Mouse (Mus musculus) neural tube, embryonic 15.5 days (tissue): ENCODE measurements around the gene Gm13277. TPM values are rescaled to one million over a fixed set of nuclear protein-coding genes. Genes with fewer than 3 reads are reported as not detected.
"Not testable (repeated sequence)": the region's sequence is repeated elsewhere in the genome, so short reads cannot be mapped to it uniquely, and the experiment has no call there.

ENCODE experiments used
- ATAC-seq: fragments of 200-750 bp; cut with Nextera tagmentation; 2 replicates; pipeline ENCODE4 v1.8.0; 2017; ENCODE audit warnings: mild to moderate bottlenecking, moderate TSS enrichment, moderate library complexity; ENCODE audit not compliant: low FRiP score
- H3K27ac ChIP-seq: fragments of 300-500 bp; sonication (generic); replicated peaks from 2 replicates; pipeline ENCODE4 v1.5.1; 2015; ENCODE audit warnings: mild to moderate bottlenecking, inconsistent platforms
- H3K27me3 ChIP-seq: fragments of 300-500 bp; sonication (generic); replicated peaks from 2 replicates; pipeline ENCODE4 v1.6.1; 2015; ENCODE audit warnings: inconsistent platforms
- H3K36me3 ChIP-seq: fragments of 300-500 bp; sonication (generic); 2 replicates; pipeline ENCODE4 v1.6.1; 2015; ENCODE audit warnings: inconsistent platforms
- H3K4me1 ChIP-seq: fragments of 300-500 bp; sonication (generic); 2 replicates; pipeline ENCODE4 v1.6.1; 2015; ENCODE audit warnings: inconsistent platforms
- H3K4me2 ChIP-seq: fragments of 300-500 bp; sonication (generic); 2 replicates; pipeline ENCODE4 v1.6.1; 2015; ENCODE audit warnings: inconsistent platforms, mild to moderate bottlenecking, moderate library complexity
- H3K4me3 ChIP-seq: fragments of 300-500 bp; sonication (generic); replicated peaks from 2 replicates; pipeline ENCODE4 v1.5.1; 2015; ENCODE audit warnings: mild to moderate bottlenecking, inconsistent platforms
- H3K9ac ChIP-seq: fragments of 300-500 bp; sonication (generic); replicated peaks from 2 replicates; pipeline ENCODE4 v1.6.1; 2015; ENCODE audit warnings: mild to moderate bottlenecking, inconsistent platforms
- H3K9me3 ChIP-seq: fragments of 300-500 bp; sonication (generic); replicated peaks from 2 replicates; pipeline ENCODE4 v1.6.1; 2016; ENCODE audit warnings: inconsistent platforms
- WGBS: fragments of 180-500 bp; shearing (Covaris S2); methylation state at CpG from one replicate; pipeline ENCODE4 v1.1.7; 2015; ENCODE audit warnings: mixed read lengths; 5-methylcytosine and 5-hydroxymethylcytosine counted together
- polyA plus RNA-seq: library from polyadenylated mRNA; unstranded; fragments of >200 nt; fragmentation: Nextera tagmentation; extraction: Ambion mirVana; gene quantifications from 2 replicates; pipeline ENCODE4 v1.2.1, GENCODE M21; 2015

The Gm13277 gene
- polyA plus RNA-seq, 1 experiment from 2014 or later = not detected

DNA sequence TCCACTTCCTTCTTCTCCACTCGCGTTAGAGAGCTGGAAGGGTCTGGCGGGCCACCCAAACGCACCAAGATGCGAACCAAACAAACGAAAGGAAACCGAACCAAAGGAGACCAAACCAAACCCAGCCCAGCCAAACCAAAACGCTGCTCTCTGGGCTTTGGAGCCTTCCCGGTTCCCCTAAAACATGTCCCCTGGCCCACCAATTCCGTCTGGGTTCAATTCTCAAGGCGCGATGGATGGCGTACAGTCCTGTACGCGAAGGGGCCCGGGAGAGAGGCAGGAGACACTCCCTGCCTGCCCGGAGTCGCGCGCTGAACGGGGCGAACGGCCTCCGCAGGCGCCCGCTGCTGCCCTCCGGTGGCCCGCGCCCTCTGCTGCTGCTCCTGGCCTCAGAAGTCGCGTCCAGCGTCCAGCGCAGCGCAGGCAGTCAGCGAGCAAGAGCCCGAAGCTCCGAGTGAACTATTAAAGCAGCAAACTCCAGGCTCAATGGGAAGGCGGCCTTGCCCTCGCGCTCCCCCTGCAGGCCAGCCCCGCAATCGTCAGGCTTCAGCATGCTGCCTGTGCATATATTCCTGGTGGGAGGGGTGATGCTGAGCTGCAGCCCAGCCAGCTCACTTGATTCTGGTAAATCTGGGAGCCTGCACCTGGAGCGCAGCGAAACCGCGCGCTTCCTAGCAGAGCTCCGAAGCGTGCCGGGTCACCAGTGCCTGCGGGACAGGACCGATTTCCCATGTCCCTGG lies 5.7 kb downstream of the Gm13277 start, which contains the start of gene Gm13275:
Gene Gm13275, plus strand, starts transcription at position 552 of the 740 bp plus-strand sequence.
- not testable (repeated sequence) for H3K36me3 ChIP-seq, H3K4me2 ChIP-seq, H3K9me3 ChIP-seq, ATAC-seq, H3K27ac ChIP-seq, H3K27me3 ChIP-seq, H3K9ac ChIP-seq, H3K4me1 ChIP-seq, H3K4me3 ChIP-seq
- 0% methylated on average over 11 of the region's 52 CpGs for WGBS

DNA sequence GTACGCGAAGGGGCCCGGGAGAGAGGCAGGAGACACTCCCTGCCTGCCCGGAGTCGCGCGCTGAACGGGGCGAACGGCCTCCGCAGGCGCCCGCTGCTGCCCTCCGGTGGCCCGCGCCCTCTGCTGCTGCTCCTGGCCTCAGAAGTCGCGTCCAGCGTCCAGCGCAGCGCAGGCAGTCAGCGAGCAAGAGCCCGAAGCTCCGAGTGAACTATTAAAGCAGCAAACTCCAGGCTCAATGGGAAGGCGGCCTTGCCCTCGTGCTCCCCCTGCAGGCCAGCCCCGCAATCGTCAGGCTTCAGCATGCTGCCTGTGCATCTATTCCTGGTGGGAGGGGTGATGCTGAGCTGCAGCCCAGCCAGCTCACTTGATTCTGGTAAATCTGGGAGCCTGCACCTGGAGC lies 8.7 kb downstream of the Gm13277 start, which contains the start of gene Gm13279:
Gene Gm13279, plus strand, starts transcription at position 301 of the 400 bp plus-strand sequence.
- WGBS = no CpG with 5 or more reads among the region's 28 CpGs
- H3K9me3 ChIP-seq, H3K27ac ChIP-seq, H3K4me2 ChIP-seq, H3K9ac ChIP-seq, H3K4me1 ChIP-seq, ATAC-seq, H3K36me3 ChIP-seq, H3K27me3 ChIP-seq, H3K4me3 ChIP-seq: not testable (repeated sequence)

DNA sequence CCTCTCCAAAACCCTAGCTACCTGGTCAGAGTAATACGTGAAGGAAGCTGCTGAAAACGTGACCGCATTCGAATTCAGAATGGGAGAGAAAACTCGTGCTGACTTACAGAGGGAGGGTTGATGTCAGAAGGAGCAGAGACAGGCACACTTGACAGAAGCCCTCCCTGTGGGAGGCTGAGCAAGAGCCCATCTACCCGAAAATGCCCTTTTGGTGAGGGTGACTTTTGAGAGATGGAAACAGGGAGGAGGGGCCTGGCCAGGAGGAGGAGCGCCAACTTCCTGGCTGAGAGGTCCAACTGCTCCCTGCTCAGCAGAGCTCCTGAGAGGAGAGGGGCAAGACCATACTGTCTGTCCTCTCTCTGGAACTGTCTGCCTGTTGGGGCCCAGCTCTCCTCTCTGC lies 10.9 kb downstream of the Gm13277 start, which contains the start of gene Gm13285:
Gene Gm13285, plus strand, starts transcription at position 301 of the 400 bp plus-strand sequence.
- H3K27me3 ChIP-seq, H3K36me3 ChIP-seq, H3K4me1 ChIP-seq, H3K4me2 ChIP-seq, ATAC-seq, H3K4me3 ChIP-seq, H3K9me3 ChIP-seq, H3K9ac ChIP-seq, H3K27ac ChIP-seq: not testable (repeated sequence)
- WGBS = 13% methylated on average over 5 of the region's 7 CpGs

DNA sequence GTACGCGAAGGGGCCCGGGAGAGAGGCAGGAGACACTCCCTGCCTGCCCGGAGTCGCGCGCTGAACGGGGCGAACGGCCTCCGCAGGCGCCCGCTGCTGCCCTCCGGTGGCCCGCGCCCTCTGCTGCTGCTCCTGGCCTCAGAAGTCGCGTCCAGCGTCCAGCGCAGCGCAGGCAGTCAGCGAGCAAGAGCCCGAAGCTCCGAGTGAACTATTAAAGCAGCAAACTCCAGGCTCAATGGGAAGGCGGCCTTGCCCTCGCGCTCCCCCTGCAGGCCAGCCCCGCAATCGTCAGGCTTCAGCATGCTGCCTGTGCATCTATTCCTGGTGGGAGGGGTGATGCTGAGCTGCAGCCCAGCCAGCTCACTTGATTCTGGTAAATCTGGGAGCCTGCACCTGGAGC lies 14.5 kb downstream of the Gm13277 start, which contains the start of gene Gm13287:
Gene Gm13287, plus strand, starts transcription at position 301 of the 400 bp plus-strand sequence.
- not testable (repeated sequence) for ATAC-seq, H3K4me2 ChIP-seq, H3K36me3 ChIP-seq, H3K4me1 ChIP-seq, H3K27ac ChIP-seq, H3K4me3 ChIP-seq, H3K9me3 ChIP-seq, H3K9ac ChIP-seq, H3K27me3 ChIP-seq
- no CpG with 5 or more reads among the region's 29 CpGs for whole genome bisulfite sequencing

DNA sequence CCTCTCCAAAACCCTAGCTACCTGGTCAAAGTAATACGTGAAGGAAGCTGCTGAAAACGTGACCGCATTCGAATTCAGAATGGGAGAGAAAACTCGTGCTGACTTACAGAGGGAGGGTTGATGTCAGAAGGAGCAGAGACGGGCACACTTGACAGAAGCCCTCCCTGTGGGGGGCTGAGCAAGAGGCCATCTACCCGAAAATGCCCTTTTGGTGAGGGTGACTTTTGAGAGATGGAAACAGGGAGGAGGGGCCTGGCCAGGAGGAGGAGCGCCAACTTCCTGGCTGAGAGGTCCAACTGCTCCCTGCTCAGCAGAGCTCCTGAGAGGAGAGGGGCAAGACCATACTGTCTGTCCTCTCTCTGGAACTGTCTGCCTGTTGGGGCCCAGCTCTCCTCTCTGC lies 16.8 kb downstream of the Gm13277 start, which contains the start of gene Gm13288:
Gene Gm13288, plus strand, starts transcription at position 301 of the 400 bp plus-strand sequence.
- H3K9me3 ChIP-seq, H3K9ac ChIP-seq, H3K27ac ChIP-seq, H3K36me3 ChIP-seq, H3K4me1 ChIP-seq, H3K27me3 ChIP-seq, ATAC-seq: not testable (repeated sequence)
- WGBS = no CpG with 5 or more reads among the region's 8 CpGs
- peak within 1 kb of the TSS; percentile 52 for H3K4me2 ChIP-seq
- H3K4me3 ChIP-seq = peak within 1 kb of the TSS; percentile 21; the same call in 1 of the 2 replicates

DNA sequence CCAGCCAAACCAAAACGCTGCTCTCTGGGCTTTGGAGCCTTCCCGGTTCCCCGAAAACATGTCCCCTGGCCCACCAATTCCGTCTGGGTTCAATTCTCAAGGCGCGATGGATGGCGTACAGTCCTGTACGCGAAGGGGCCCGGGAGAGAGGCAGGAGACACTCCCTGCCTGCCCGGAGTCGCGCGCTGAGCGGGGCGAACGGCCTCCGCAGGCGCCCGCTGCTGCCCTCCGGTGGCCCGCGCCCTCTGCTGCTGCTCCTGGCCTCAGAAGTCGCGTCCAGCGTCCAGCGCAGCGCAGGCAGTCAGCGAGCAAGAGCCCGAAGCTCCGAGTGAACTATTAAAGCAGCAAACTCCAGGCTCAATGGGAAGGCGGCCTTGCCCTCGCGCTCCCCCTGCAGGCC lies 17.3 kb downstream of the Gm13277 start:
- not testable (repeated sequence) for H3K9ac ChIP-seq, H3K36me3 ChIP-seq, H3K27me3 ChIP-seq, H3K27ac ChIP-seq, H3K9me3 ChIP-seq, ATAC-seq, H3K4me1 ChIP-seq
- no CpG with 5 or more reads among the region's 34 CpGs for WGBS
- peak overlapping the region; percentile 52 for H3K4me2 ChIP-seq
- H3K4me3 ChIP-seq = peak overlapping the region; percentile 21; the same call in 1 of the 2 replicates

DNA sequence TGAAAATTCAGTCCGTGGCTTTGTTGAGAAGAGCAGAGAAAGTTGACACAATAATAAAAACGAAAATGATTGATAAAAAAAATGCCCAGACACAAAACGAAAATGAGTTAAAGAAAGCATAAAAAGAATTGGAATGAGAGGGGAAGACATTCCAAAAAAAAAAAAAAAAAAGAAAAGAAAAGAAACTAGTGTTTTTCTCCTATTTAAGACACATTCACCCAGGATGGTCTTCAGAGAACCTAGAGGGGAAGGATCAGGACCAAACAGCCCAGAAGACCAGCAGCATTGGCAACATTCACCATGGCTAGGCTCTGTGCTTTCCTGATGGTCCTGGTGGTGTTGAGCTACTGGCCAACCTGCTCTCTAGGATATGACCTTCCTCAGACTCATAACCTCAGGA lies 27.5 kb downstream of the Gm13277 start, which contains the start of gene Ifna7:
Gene Ifna7, plus strand, starts transcription at position 301 of the 400 bp plus-strand sequence.
- Histone ChIP-seq H3K27ac (no peak within 1 kb of the TSS), H3K4me3 (no peak within 1 kb of the TSS), H3K9me3 (no peaks in the 10 kb centered on the region), H3K4me2 (no peak within 1 kb of the TSS), H3K36me3 (no peaks in the 10 kb centered on the region), H3K27me3 (no peaks in the 10 kb centered on the region), H3K9ac (no peak within 1 kb of the TSS), H3K4me1 (no peaks in the 10 kb centered on the region)
- ATAC-seq = no peak
- 71% methylated on average over 3 of the region's 3 CpGs for WGBS

DNA sequence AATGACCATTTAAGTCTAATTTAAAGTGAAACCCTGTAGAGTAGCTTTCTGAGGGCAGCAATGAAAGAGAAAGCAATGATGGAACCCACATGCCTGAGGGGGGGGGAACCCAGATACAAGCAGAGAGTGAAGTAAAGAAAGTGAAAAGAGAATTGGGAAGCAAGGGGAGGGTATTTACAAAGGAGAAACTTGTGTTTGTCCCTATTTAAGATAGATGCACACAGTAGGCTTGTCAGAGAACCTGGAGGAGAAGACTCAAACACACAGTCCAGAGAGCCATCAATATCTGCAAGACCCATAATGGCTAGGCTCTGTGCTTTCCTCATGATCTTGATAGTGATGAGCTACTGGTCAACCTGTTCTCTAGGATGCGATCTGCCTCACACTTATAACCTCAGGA lies 31.2 kb downstream of the Gm13277 start, which contains the start of gene Ifna11:
Gene Ifna11, plus strand, starts transcription at position 301 of the 400 bp plus-strand sequence.
- no peak within 1 kb of the TSS for H3K4me3 ChIP-seq
- H3K27ac ChIP-seq = no peak within 1 kb of the TSS
- ATAC-seq = no peak
- H3K27me3 ChIP-seq = no peaks in the 10 kb centered on the region
- no peaks in the 10 kb centered on the region for H3K4me1 ChIP-seq
- no peak within 1 kb of the TSS for H3K4me2 ChIP-seq
- 85% methylated on average over 1 of the region's 1 CpGs for WGBS
- H3K36me3 ChIP-seq = no peaks in the 10 kb centered on the region
- no peak within 1 kb of the TSS for H3K9ac ChIP-seq
- no peaks in the 10 kb centered on the region for H3K9me3 ChIP-seq

DNA sequence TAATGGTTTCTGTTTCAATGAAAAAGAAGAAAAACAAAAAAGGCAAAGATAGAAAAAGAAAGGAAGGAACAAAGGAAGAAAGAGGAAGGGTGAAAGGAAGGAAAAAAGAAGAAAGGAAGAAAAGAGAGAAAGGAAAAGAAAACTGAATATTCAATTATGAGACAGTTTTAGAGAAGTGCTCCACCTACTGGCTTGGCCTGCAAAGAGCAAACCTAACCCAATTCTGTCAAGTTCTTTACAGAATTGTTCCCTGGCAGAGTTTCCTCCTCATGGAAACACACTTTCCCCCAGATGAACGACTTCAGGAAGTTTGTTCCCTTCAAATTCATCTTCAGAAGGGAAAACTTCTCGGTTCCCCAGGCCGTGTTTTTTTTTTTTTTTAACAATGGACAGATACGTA lies 34.6 kb downstream of the Gm13277 start:
- Histone ChIP-seq H3K4me1 (no peaks in the 10 kb centered on the region), H3K4me2 (no peak overlapping the region), H3K27me3 (no peaks in the 10 kb centered on the region), H3K9ac (no peak overlapping the region), H3K4me3 (no peak overlapping the region), H3K27ac (no peak overlapping the region), H3K9me3 (no peaks in the 10 kb centered on the region), H3K36me3 (no peaks in the 10 kb centered on the region)
- 18% methylated on average over 4 of the region's 4 CpGs for WGBS
- ATAC-seq = no peak

DNA sequence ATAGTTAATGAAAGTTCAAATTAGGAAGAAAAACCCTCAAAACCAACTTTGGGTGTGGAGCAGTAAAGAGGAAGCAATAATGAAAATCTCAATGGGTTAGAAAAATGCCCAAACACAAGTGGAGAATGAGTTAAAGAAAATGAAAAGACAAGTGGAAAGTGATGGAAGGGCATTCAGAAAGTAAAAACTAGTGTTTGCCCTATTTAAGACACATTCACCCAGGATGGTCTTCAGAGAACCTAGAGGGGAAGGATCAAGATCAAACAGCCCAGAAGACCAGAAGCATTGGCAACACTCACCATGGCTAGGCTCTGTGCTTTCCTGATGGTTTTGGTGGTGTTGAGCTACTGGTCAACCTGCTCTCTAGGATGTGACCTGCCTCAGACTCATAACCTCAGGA lies 38.7 kb downstream of the Gm13277 start, which contains the start of gene Ifna6:
Gene Ifna6, plus strand, starts transcription at position 301 of the 400 bp plus-strand sequence.
- H3K27me3 ChIP-seq, H3K27ac ChIP-seq, H3K36me3 ChIP-seq, ATAC-seq, H3K4me3 ChIP-seq, H3K9ac ChIP-seq, H3K4me1 ChIP-seq, H3K4me2 ChIP-seq, H3K9me3 ChIP-seq: not testable (repeated sequence)

DNA sequence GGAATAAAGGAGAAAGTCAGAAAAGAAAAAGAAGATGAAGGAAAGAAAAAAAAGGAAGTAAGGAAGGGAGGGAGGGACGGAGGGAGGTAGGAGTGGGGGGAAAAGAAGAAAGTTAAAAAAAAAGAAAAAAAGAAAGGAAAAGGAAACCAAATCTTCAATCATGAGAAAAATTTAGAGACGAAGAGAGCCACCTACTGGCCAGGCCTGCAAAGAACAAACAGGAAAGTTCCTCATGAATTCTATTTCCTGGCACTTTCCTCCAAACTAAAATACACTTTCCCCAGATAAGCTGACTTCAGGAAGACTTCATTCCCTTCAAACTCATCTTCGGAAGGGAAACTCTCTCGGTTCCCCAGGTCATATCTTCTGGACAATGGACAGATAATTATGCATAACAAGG lies 42.1 kb downstream of the Gm13277 start:
- Histone ChIP-seq H3K27ac (no peak overlapping the region), H3K4me1 (no peaks in the 10 kb centered on the region), H3K9me3 (no peaks in the 10 kb centered on the region), H3K9ac (no peak overlapping the region), H3K4me3 (no peak overlapping the region), H3K27me3 (no peaks in the 10 kb centered on the region), H3K36me3 (no peaks in the 10 kb centered on the region), H3K4me2 (no peak overlapping the region)
- no peak for ATAC-seq
- 36% methylated on average over 4 of the region's 4 CpGs for WGBS

DNA sequence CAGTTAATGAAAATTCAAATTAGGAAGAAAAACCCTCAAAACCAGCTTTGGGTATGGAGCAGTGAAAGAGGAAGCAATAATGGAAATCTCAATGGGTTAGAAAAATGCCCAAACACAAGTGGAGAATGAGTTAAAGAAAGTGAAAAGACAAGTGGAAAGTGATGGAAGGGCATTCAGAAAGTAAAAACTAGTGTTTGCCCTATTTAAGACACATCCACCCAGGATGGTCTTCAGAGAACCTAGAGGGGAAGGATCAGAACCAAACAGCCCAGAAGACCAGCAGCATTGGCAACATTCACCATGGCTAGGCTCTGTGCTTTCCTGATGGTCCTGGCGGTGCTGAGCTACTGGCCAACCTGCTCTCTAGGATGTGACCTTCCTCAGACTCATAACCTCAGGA lies 46.8 kb downstream of the Gm13277 start, which contains the start of gene Ifna5:
Gene Ifna5, plus strand, starts transcription at position 301 of the 400 bp plus-strand sequence.
- 93% methylated on average over 1 of the region's 1 CpGs for WGBS
- ATAC-seq = not testable (repeated sequence)

More for the DNA sequence above, 46.8 kb downstream of the Gm13277 start, which contains the start of gene Ifna5:
- not testable (repeated sequence) for H3K9ac ChIP-seq, H3K4me3 ChIP-seq, H3K4me1 ChIP-seq, H3K27me3 ChIP-seq, H3K9me3 ChIP-seq, H3K27ac ChIP-seq, H3K4me2 ChIP-seq, H3K36me3 ChIP-seq
